Mouse (Mus musculus): ENCODE data around the gene Ggcx. TPM values are rescaled to one million over a fixed set of nuclear protein-coding genes. Genes with fewer than 3 reads are reported as not detected.

Ggcx gene
- total RNA-seq, 2 experiments from 2014 or later: 29.8 to 32.5 TPM

Other genes starting within 250 kb of the Ggcx start
- 10 to 100 TPM; 10.1 to 11.3 TPM for gene Atoh8, start 178.7 kb upstream of the Ggcx start, total RNA-seq (2021)
- gene Sftpb, start 109.7 kb upstream of the Ggcx start, total RNA-seq (2021): under 1 TPM in 1 of 2 experiments, not detected in 1; 0.81 TPM
- 10 to 100 TPM; 16.6 to 19.7 TPM for gene Usp39, start 69.1 kb upstream of the Ggcx start, total RNA-seq (2021)
- gene 0610030E20Rik, start 67.0 kb upstream of the Ggcx start, total RNA-seq (2021): 10 to 100 TPM; 13.1 to 14.4 TPM
- 10 to 100 TPM; 14.7 to 17.6 TPM for gene Tmem150a, start 58.9 kb upstream of the Ggcx start, total RNA-seq (2021)
- 10 to 100 TPM; 45.5 to 46.5 TPM for gene Rnf181, start 47.4 kb upstream of the Ggcx start, total RNA-seq (2021)
- 10 to 100 TPM; 48.8 to 54.0 TPM for gene Vamp5, start 33.8 kb upstream of the Ggcx start, total RNA-seq (2021)
- 10 to 100 TPM; 71.0 to 75.5 TPM for gene Vamp8, start 23.6 kb upstream of the Ggcx start, total RNA-seq (2021)
- gene Mat2a, start 25.2 kb downstream of the Ggcx start, total RNA-seq (2021): 100 to 1,000 TPM; 186 to 202 TPM
- gene Sh2d6, start 107.4 kb downstream of the Ggcx start, total RNA-seq (2021): under 1 TPM in 1 of 2 experiments, not detected in 1; 0.29 TPM
- 10 to 100 TPM in 1 of 2 experiments, 1 to 10 TPM in 1; 9.9 to 10.0 TPM for gene Capg, start 130.1 kb downstream of the Ggcx start, total RNA-seq (2021)
- 10 to 100 TPM; 16.7 to 19.2 TPM for gene Elmod3, start 184.1 kb downstream of the Ggcx start, total RNA-seq (2021)
- 100 to 1,000 TPM; 164 to 166 TPM for gene Retsat, start 184.2 kb downstream of the Ggcx start, total RNA-seq (2021)
- gene Tgoln1, start 202.7 kb downstream of the Ggcx start, total RNA-seq (2021): 10 to 100 TPM; 46.4 to 47.6 TPM